Comparison of ENCODE assay signal across 13 mouse cellular contexts in the genomic region with DNA sequence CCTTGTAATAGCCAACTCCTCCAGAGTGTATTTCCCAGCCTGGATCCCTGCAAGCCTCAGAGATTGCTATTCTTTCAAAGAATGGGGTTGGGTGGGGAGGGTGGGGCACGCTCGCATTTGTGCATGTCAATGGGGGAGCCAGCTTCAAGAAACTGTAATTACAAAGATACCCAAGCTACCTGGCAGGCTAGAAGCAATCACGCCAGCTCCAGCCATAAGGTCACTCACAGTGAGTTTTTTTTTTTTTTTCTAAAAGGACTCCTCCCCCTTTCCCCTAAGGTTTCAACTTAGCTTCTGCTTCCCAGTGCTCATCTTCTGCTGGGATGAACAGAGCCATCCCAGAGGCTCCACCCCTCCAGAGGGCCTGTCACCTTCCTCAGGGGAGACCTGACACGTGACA.
"Had no signal": no experiment of that assay in that cellular context is flagged by ENCODE, and none has a peak within 500 bp of the region (broad histone marks: within the 10 kb centered on the region; RNA-seq: fewer than 3 reads in every experiment).

No protein-coding gene starts in this region.

- H3K27ac ChIP-seq: left cerebral cortex, adult 2 months; limb, embryonic 10.5 days; liver, embryonic 15.5 days; midbrain, embryonic 10.5 days; stomach, embryonic 15.5 days had no signal

- H3K4me2 ChIP-seq: liver, embryonic 11.5 days; liver, embryonic 15.5 days; stomach, embryonic 15.5 days had no signal

- H3K9me3 ChIP-seq: limb, embryonic 10.5 days; liver, embryonic 15.5 days; midbrain, embryonic 10.5 days; stomach, embryonic 15.5 days had no signal

- H3K4me3 ChIP-seq: left cerebral cortex, adult 2 months; limb, embryonic 10.5 days; liver, embryonic 15.5 days; midbrain, embryonic 10.5 days; stomach, embryonic 15.5 days had no signal

- H3K27me3 ChIP-seq: liver, embryonic 15.5 days; stomach, embryonic 15.5 days had no signal

- H3K36me3 ChIP-seq: limb, embryonic 10.5 days; liver, embryonic 15.5 days; midbrain, embryonic 10.5 days; stomach, embryonic 15.5 days had no signal

- ATAC-seq: midbrain, embryonic 16.5 days had no signal

- H3K9ac ChIP-seq: liver, embryonic 15.5 days; stomach, embryonic 15.5 days had no signal

- DNase-seq: kidney, postnatal 25 days; lung, adult 2 months; lung, postnatal 10 days; lung, postnatal 4 days; right cerebral cortex, postnatal 14 days; thymus, postnatal 4 days had no signal

- H3K4me1 ChIP-seq: liver, embryonic 15.5 days; stomach, embryonic 15.5 days had no signal
